In the genomic region with DNA sequence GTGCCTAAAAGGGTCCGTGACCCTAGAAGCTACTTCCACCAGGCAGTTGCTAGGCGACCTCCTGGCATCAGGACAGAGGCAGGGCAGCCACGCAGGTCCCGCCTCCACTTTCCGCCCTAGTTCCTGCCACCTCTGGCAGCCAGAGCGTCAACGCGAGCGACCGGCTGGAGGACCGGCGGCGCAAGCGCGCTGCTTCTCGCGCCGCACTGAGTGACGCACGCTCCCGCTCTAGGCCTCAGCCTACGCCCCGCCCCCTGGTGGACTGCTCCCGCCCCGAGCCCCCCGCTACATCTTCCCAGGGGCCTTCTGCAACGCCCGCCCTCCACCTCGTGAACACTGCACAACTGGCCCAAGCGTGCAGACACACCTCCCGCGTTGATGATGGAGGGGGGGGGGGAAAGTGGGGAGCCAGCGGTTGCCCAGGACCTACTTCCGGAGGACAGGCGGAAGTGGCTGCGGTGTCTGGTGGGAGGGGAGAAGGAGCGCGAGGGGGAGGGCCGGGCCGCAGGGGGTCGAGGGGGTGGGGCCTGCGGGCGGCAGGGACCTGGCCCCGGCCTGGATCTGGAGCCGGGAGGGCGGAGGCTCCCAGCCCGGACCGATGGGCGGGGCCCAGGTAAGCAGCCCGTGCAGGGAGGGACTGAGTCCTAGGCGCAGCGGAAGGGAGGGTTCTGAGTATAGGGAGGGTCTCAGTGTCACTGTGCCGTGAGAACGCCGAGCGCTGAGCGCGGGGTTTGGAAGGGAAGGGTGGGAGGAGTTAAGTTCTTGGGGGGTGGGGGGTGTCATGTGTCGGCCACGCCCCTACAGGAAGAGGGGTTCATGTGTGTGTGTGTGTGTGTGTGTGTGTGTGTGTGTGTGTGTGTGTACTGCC, we compare ENCODE assay signal across 8 mouse cellular contexts. TPM values are rescaled to one million over a fixed set of nuclear protein-coding genes. Genes with fewer than 3 reads are reported as not detected.
DNase-seq lines count a peak whose midpoint lies in the region; ATAC-seq and TF ChIP-seq lines count a peak whose summit lies in the region.

A gene (plus strand): TSS at position 465 of the 868 bp plus-strand sequence.

- peaks cover 42% of the 10 kb centered on the region for H3K4me1 ChIP-seq in hindbrain, embryonic 15.5 days (replicated peaks)

- H3K4me3 ChIP-seq in hindbrain, embryonic 15.5 days = peak within 1 kb of the TSS; percentile 79
- H3K4me3 ChIP-seq in left cerebral cortex, adult 2 months = peak within 1 kb of the TSS; percentile 90

- H3K27ac ChIP-seq in hindbrain, embryonic 15.5 days (replicated peaks) = peak within 1 kb of the TSS; percentile 94
- peak within 1 kb of the TSS; percentile 96 for H3K27ac ChIP-seq in left cerebral cortex, adult 2 months

- peak; percentile 27 for TF ChIP-seq CTCF in left cerebral cortex, adult 2 months (IDR thresholded peaks at IDR 0.05)

- H3K27me3 ChIP-seq in hindbrain, embryonic 15.5 days = no peaks in the 10 kb centered on the region

- intact Hi-C loops in left cerebral cortex, adult 2 months (cut with DNase I) = loop anchor here (1.0 kb wide), 1 partner anchor 41 kb away; a partner anchor contains a TSS

- peak within 1 kb of the TSS; percentile 58 for H3K4me2 ChIP-seq in hindbrain, embryonic 15.5 days

- H3K9ac ChIP-seq in hindbrain, embryonic 15.5 days = peak within 1 kb of the TSS; percentile 75

- H3K9me3 ChIP-seq in hindbrain, embryonic 15.5 days = no peaks in the 10 kb centered on the region

- peak; percentile 98 for ATAC-seq in hindbrain, embryonic 15.5 days (ENCODE audit: low FRiP score, low read depth)
- ATAC-seq in megakaryocyte, adult 5-6 weeks (ENCODE audit: poor library complexity, severe bottlenecking) = peak; percentile 78

- under 1% methylated on average over 55 of the region's 60 CpGs for WGBS in hindbrain, embryonic 15.5 days

- H3K36me3 ChIP-seq in hindbrain, embryonic 15.5 days = no peaks in the 10 kb centered on the region

- DNase-seq in T-cell, adult 2 months (ENCODE audit: low spot score) = peak; percentile 96
- peak; percentile 92 to 93 for DNase-seq in cerebellum, postnatal 25 days
- peak; percentile 87 to 91 for DNase-seq in frontal cortex, postnatal 36 days (ENCODE audit: low spot score in 2 of 2)
- peak; percentile 89 to 93 for DNase-seq in left cerebral cortex, adult 2 months (ENCODE audit: extremely low spot score in 1 of 2, low spot score in 2 of 2)
- DNase-seq in right cerebral cortex, adult 2 months (ENCODE audit: low spot score in 2 of 2) = peak; percentile 86 to 91
- DNase-seq in urinary bladder, postnatal 14 days (ENCODE audit: low spot score) = peak; percentile 93

RNA-seq across cellular contexts. Expression of the gene that starts here (rescaled TPM):
- 34.7 and 36.2 TPM in 2 replicates for polyA plus RNA-seq in hindbrain, embryonic 15.5 days (2015; fragmentation: Nextera tagmentation; extraction: Ambion mirVana)
- 10 to 100 TPM; 64.4 to 77.0 TPM for total RNA-seq in left cerebral cortex, adult 2 months (2021)
- 33.6 and 36.0 TPM in 2 replicates for total RNA-seq in megakaryocyte, adult 5-6 weeks (2015)
- total RNA-seq in megakaryocyte, adult 5-6 weeks (2017) = 42.6 and 42.9 TPM in 2 replicates

Comparison
In these comparisons a context has a peak if more than half of its experiments do, and no peak if none do; other contexts are left out.
1. Peak in every context shown above with its lines: DNase-seq, ATAC-seq, H3K4me3 ChIP-seq and H3K27ac ChIP-seq.